Mouse (Mus musculus): ENCODE results near the gene Pcyox1.

GRCm38 (mm10) chr6:86396581-86397256 lies at the start of gene Pcyox1:
- TF ChIP-seq CTCF (IDR thresholded peaks at IDR 0.05; ENCODE audit: control insufficient read depth, insufficient read depth, insufficient replicate concordance, low read depth, low read length) (no peak), POLR2A (IDR thresholded peaks at IDR 0.05; ENCODE audit: control insufficient read depth, low read depth, low read length) (peak; percentile 76)
